Comparison of ENCODE assay signal across 9 mouse cellular contexts in genomic region chr9:77340159-77340862, GRCm38 (mm10). TPM values are rescaled to one million over a fixed set of nuclear protein-coding genes. Genes with fewer than 3 reads are reported as not detected.
DNase-seq lines count a peak whose midpoint lies in the region; ATAC-seq and TF ChIP-seq lines count a peak whose summit lies in the region.
"Had no signal": no experiment of that assay in that cellular context is flagged by ENCODE, and none has a peak within 500 bp of the region (broad histone marks: within the 10 kb centered on the region; RNA-seq: fewer than 3 reads in every experiment).

No protein-coding gene starts in this region.

- H3K4me3 ChIP-seq in gastrocnemius, adult 2 months: peak overlapping the region; percentile 67
- peak overlapping the region; percentile 8; the same call in 1 of the 2 replicates for H3K4me3 ChIP-seq in embryonic facial prominence, embryonic 10.5 days
- H3K4me3 ChIP-seq in hindbrain, embryonic 13.5 days: peak overlapping the region; percentile 16; the same call in 1 of the 2 replicates
- no peak overlapping the region for H3K4me3 ChIP-seq in limb, embryonic 11.5 days (ENCODE audit: low read depth, low read length)
- peak overlapping the region; percentile 30 for H3K4me3 ChIP-seq in stomach, embryonic 16.5 days (replicated peaks; ENCODE audit: low read length)

- H3K9me3 ChIP-seq in embryonic facial prominence, embryonic 10.5 days: no peaks in the 10 kb centered on the region
- no peaks in the 10 kb centered on the region for H3K9me3 ChIP-seq in hindbrain, embryonic 13.5 days
- H3K9me3 ChIP-seq in limb, embryonic 11.5 days (ENCODE audit: control insufficient read depth, low read length): no peaks in the 10 kb centered on the region
- no peaks in the 10 kb centered on the region for H3K9me3 ChIP-seq in stomach, embryonic 16.5 days (replicated peaks; ENCODE audit: control insufficient read depth, low read length)

- intact Hi-C loops in gastrocnemius, adult 2 months (cut with DNase I): no loop called here

- DNase-seq in gastrocnemius, adult 2 months: peak; percentile 32
- DNase-seq in gastrocnemius, adult 8-10 months (ENCODE audit: low spot score in 2 of 2): no peak
- no peak for DNase-seq in embryonic facial prominence, embryonic 10.5 days (ENCODE audit: low spot score)
- no peak for DNase-seq in limb, embryonic 11.5 days (ENCODE audit: low spot score)
- DNase-seq in thymus, postnatal 25 days: no peak
- DNase-seq in MN1 (ENCODE audit: low spot score): no peak

- WGBS in embryonic facial prominence, embryonic 10.5 days: 37% methylated on average over 18 of the region's 18 CpGs
- 38% methylated on average over 18 of the region's 18 CpGs for WGBS in hindbrain, embryonic 13.5 days
- 27% methylated on average over 18 of the region's 18 CpGs for WGBS in limb, embryonic 11.5 days
- WGBS in stomach, embryonic 16.5 days: 24% methylated on average over 18 of the region's 18 CpGs

- peak; percentile 67 for ATAC-seq in hindbrain, embryonic 13.5 days (ENCODE audit: low FRiP score)
- ATAC-seq in limb, embryonic 11.5 days (ENCODE audit: insufficient number of reproducible peaks, low FRiP score, low TSS enrichment, low read depth): no peak
- no peak for ATAC-seq in stomach, embryonic 16.5 days (ENCODE audit: insufficient read depth, low FRiP score)

- TF ChIP-seq CTCF in gastrocnemius, adult 2 months (IDR thresholded peaks at IDR 0.05): no peak

- H3K36me3 ChIP-seq in embryonic facial prominence, embryonic 10.5 days (replicated peaks): no peaks in the 10 kb centered on the region
- no peaks in the 10 kb centered on the region for H3K36me3 ChIP-seq in hindbrain, embryonic 13.5 days
- H3K36me3 ChIP-seq in limb, embryonic 11.5 days (ENCODE audit: control insufficient read depth, insufficient read depth, low read length): no peaks in the 10 kb centered on the region
- no peaks in the 10 kb centered on the region for H3K36me3 ChIP-seq in stomach, embryonic 16.5 days (ENCODE audit: control insufficient read depth, insufficient read depth, low read length)

- no peaks in the 10 kb centered on the region for H3K27me3 ChIP-seq in embryonic facial prominence, embryonic 10.5 days (replicated peaks; ENCODE audit: low read depth, poor library complexity, severe bottlenecking)
- no peaks in the 10 kb centered on the region for H3K27me3 ChIP-seq in hindbrain, embryonic 13.5 days
- no peaks in the 10 kb centered on the region for H3K27me3 ChIP-seq in limb, embryonic 11.5 days (ENCODE audit: control insufficient read depth, insufficient read depth, low read length)
- no peaks in the 10 kb centered on the region for H3K27me3 ChIP-seq in stomach, embryonic 16.5 days (ENCODE audit: control insufficient read depth, insufficient read depth, low read length)

- peak overlapping the region; percentile 19; the same call in 1 of the 2 replicates for H3K9ac ChIP-seq in hindbrain, embryonic 13.5 days
- no peak overlapping the region for H3K9ac ChIP-seq in limb, embryonic 11.5 days (ENCODE audit: low read length)
- H3K9ac ChIP-seq in stomach, embryonic 16.5 days (ENCODE audit: low read length): peak overlapping the region; percentile 3; the same call in 1 of the 2 replicates

- H3K4me2 ChIP-seq in hindbrain, embryonic 13.5 days: peak overlapping the region; percentile 42
- H3K4me2 ChIP-seq in limb, embryonic 11.5 days (ENCODE audit: low read depth, severe bottlenecking): peak overlapping the region; percentile 34
- H3K4me2 ChIP-seq in stomach, embryonic 16.5 days (ENCODE audit: low read depth, low read length): peak overlapping the region; percentile 45

- H3K27ac ChIP-seq in gastrocnemius, adult 2 months: peak overlapping the region; percentile 89
- no peak overlapping the region for H3K27ac ChIP-seq in embryonic facial prominence, embryonic 10.5 days (replicated peaks)
- H3K27ac ChIP-seq in hindbrain, embryonic 13.5 days: peak overlapping the region; percentile 80
- H3K27ac ChIP-seq in limb, embryonic 11.5 days (replicated peaks; ENCODE audit: low read depth, low read length): no peak overlapping the region
- no peak overlapping the region for H3K27ac ChIP-seq in stomach, embryonic 16.5 days (ENCODE audit: low read length)

- peaks cover 11% of the 10 kb centered on the region for H3K4me1 ChIP-seq in embryonic facial prominence, embryonic 10.5 days
- H3K4me1 ChIP-seq in hindbrain, embryonic 13.5 days (replicated peaks): peaks cover 15% of the 10 kb centered on the region; the same call in 1 of the 2 replicates
- no peaks in the 10 kb centered on the region for H3K4me1 ChIP-seq in limb, embryonic 11.5 days (ENCODE audit: control insufficient read depth, insufficient read depth, low read length)
- H3K4me1 ChIP-seq in stomach, embryonic 16.5 days (ENCODE audit: control insufficient read depth, insufficient read depth, low read length): no peaks in the 10 kb centered on the region

RNA-seq across cellular contexts. Expression of gene Mlip, which starts 12.5 kb away (rescaled TPM):
- 100 to 1,000 TPM in 1 of 2 experiments, 10 to 100 TPM in 1; 77.3 to 100 TPM for total RNA-seq in gastrocnemius, adult 2 months (2021)
- 100 to 1,000 TPM in 2 of 4 experiments, 10 to 100 TPM in 2; 83.4 to 114 (median 97.6) TPM for total RNA-seq in gastrocnemius, adult 8-10 months (2022)
- 0.29 TPM in 2 replicates for polyA plus RNA-seq in embryonic facial prominence, embryonic 10.5 days (2016; fragmentation: Nextera tagmentation; extraction: Ambion mirVana)
- polyA plus RNA-seq in hindbrain, embryonic 13.5 days (2015; fragmentation: Nextera tagmentation; extraction: Ambion mirVana): 0.99 and 1.2 TPM in 2 replicates
- 0.25 TPM in 1 of 2 replicates, not detected in the other for polyA plus RNA-seq in limb, embryonic 11.5 days (2014; fragmentation: Nextera tagmentation; extraction: Ambion mirVana)
- 0.44 and 3.2 TPM in 2 replicates for polyA plus RNA-seq in stomach, embryonic 16.5 days (2015; fragmentation: Nextera tagmentation; extraction: Ambion mirVana)
- polyA plus RNA-seq: neural tube, embryonic 11.5 days had no signal

Comparison
In these comparisons a context has a peak if more than half of its experiments do, and no peak if none do; other contexts are left out.
1. H3K27ac ChIP-seq: peak in gastrocnemius, adult 2 months (single experiment) and hindbrain, embryonic 13.5 days (single experiment); none in embryonic facial prominence, embryonic 10.5 days (single experiment), limb, embryonic 11.5 days (single experiment) and stomach, embryonic 16.5 days (single experiment).
2. Peak in every context shown above with its lines, with median percentiles within 50 percentile points of each other: H3K4me2 ChIP-seq.